Mouse (Mus musculus): Measurements from ENCODE around the gene Calr3.

- no peak for TF ChIP-seq CTCF (IDR thresholded peaks at IDR 0.05)
- no peak for TF ChIP-seq POLR2A (IDR thresholded peaks at IDR 0.05; ENCODE audit: insufficient read depth, low read depth, low read length)
- TF ChIP-seq EP300 (IDR thresholded peaks at IDR 0.05; ENCODE audit: insufficient read depth, low read depth, low read length) = no peak
Observed at GRCm38 (mm10) chr8:72443994-72444350, 302 bp upstream of the Calr3 start.
